Mouse (Mus musculus) MEL (cell line): Measurements from ENCODE around the gene Aip. TPM values are rescaled to one million over a fixed set of nuclear protein-coding genes. Genes with fewer than 3 reads are reported as not detected.

Experiments
- DNase-seq: peaks from one replicate; pipeline ENCODE4 v3.0.0; 2011; ENCODE audit warnings: low read depth, low spot score
- H3K27ac ChIP-seq: 2 replicates; pipeline ENCODE4 v1.5.1; 2012; ENCODE audit warnings: low read depth, mild to moderate bottlenecking, control low read depth, low read length, moderate library complexity; ENCODE audit not compliant: control insufficient read depth
- H3K27me3 ChIP-seq, 2 experiments: fragments of 150-350 bp in 1 of 2; sonication (generic) in 1 of 2; 2 replicates each; pipeline ENCODE4 v1.6.1; 2012; ENCODE audit warnings: low read length in 2 of 2, mild to moderate bottlenecking in 2 of 2, improper control_type of control experiment in 1 of 2, moderate library complexity in 1 of 2; ENCODE audit not compliant: insufficient read depth in 2 of 2, control insufficient read depth in 1 of 2
- H3K36me3 ChIP-seq, 2 experiments: 2 replicates each; pipeline ENCODE4 v1.6.1; 2012 to 2014; ENCODE audit warnings: low read length in 2 of 2, improper control_type of control experiment in 1 of 2, inconsistent platforms in 1 of 2, mild to moderate bottlenecking in 1 of 2; ENCODE audit not compliant: insufficient read depth in 2 of 2, control insufficient read depth in 1 of 2
- H3K4me1 ChIP-seq, 2 experiments: fragments of 150-350 bp in 1 of 2; sonication (generic) in 1 of 2; 2 replicates each; pipeline ENCODE4 v1.6.1; 2012; ENCODE audit warnings: low read length in 2 of 2, improper control_type of control experiment in 1 of 2, mild to moderate bottlenecking in 1 of 2; ENCODE audit not compliant: insufficient read depth in 2 of 2, control insufficient read depth in 1 of 2
- H3K4me3 ChIP-seq, 2 experiments: fragments of 150-350 bp in 1 of 2; sonication (generic) in 1 of 2; 2 replicates each; pipeline ENCODE4 v1.5.1; 2012; ENCODE audit warnings: low read depth in 2 of 2, low read length in 2 of 2, mild to moderate bottlenecking in 2 of 2, moderate library complexity in 2 of 2, control low read depth in 1 of 2, improper control_type of control experiment in 1 of 2; ENCODE audit not compliant: control insufficient read depth in 1 of 2, insufficient read depth in 1 of 2
- H3K79me2 ChIP-seq: 2 replicates; pipeline ENCODE4 v1.6.1; 2012; ENCODE audit warnings: mild to moderate bottlenecking, low read length, moderate library complexity; ENCODE audit not compliant: control insufficient read depth, poor library complexity, insufficient read depth
- H3K9ac ChIP-seq: 2 replicates; pipeline ENCODE4 v1.6.1; 2012; ENCODE audit warnings: low read depth, mild to moderate bottlenecking, control low read depth, low read length, moderate library complexity; ENCODE audit not compliant: control insufficient read depth, poor library complexity, severe bottlenecking
- H3K9me3 ChIP-seq: fragments of 150-350 bp; sonication (generic); replicated peaks from 2 replicates; pipeline ENCODE4 v1.6.1; 2012; ENCODE audit warnings: mild to moderate bottlenecking, low read length, improper control_type of control experiment, moderate library complexity; ENCODE audit not compliant: insufficient read depth
- BHLHE40 ChIP-seq: IDR thresholded peaks from 2 replicates; pipeline ENCODE4 v1.6.1; 2012; ENCODE audit warnings: low read depth, mild to moderate bottlenecking, inconsistent platforms, low read length, improper control_type of control experiment, borderline replicate concordance
- CHD1 ChIP-seq: IDR thresholded peaks from 2 replicates; pipeline ENCODE4 v1.6.1; 2012; ENCODE audit warnings: low read depth, mild to moderate bottlenecking, inconsistent platforms, low read length, improper control_type of control experiment
- E2F4 ChIP-seq: IDR thresholded peaks from 2 replicates; pipeline ENCODE4 v1.6.1; 2011; ENCODE audit warnings: low read depth, low read length, improper control_type of control experiment, borderline replicate concordance
- ETS1 ChIP-seq: IDR thresholded peaks from 2 replicates; pipeline ENCODE4 v1.6.1; 2012; ENCODE audit warnings: low read depth, mild to moderate bottlenecking, inconsistent platforms, low read length, improper control_type of control experiment, moderate library complexity
- JUND ChIP-seq: IDR thresholded peaks from 2 replicates; pipeline ENCODE4 v1.6.1; 2011; ENCODE audit warnings: low read depth, mild to moderate bottlenecking, improper control_type of control experiment, low read length
- MYC ChIP-seq: IDR thresholded peaks from 2 replicates; pipeline ENCODE4 v1.6.1; 2011; ENCODE audit warnings: low read depth, mild to moderate bottlenecking, low read length, improper control_type of control experiment, moderate library complexity
- NELFE ChIP-seq: IDR thresholded peaks from 2 replicates; pipeline ENCODE4 v1.6.1; 2011; ENCODE audit warnings: low read depth, low read length, improper control_type of control experiment
- POLR2A ChIP-seq, 2 experiments: IDR thresholded peaks; 2 replicates each; pipeline ENCODE4 v1.6.1; 2011 to 2012; ENCODE audit warnings: low read length in 2 of 2, mild to moderate bottlenecking in 2 of 2, control low read depth in 1 of 2, improper control_type of control experiment in 1 of 2, low read depth in 1 of 2, moderate library complexity in 1 of 2; ENCODE audit not compliant: control insufficient read depth in 1 of 2, insufficient read depth in 1 of 2, poor library complexity in 1 of 2
- RAD21 ChIP-seq: IDR thresholded peaks from 2 replicates; pipeline ENCODE4 v1.6.1; 2011; ENCODE audit warnings: mild to moderate bottlenecking, low read depth, low read length, improper control_type of control experiment
- SIN3A ChIP-seq: IDR thresholded peaks from 2 replicates; pipeline ENCODE4 v1.6.1; 2012; ENCODE audit warnings: low read length, improper control_type of control experiment, inconsistent platforms
- SMC3 ChIP-seq: IDR thresholded peaks from 2 replicates; pipeline ENCODE4 v1.6.1; 2011; ENCODE audit warnings: low read depth, low read length, improper control_type of control experiment
- TCF12 ChIP-seq: IDR thresholded peaks from 2 replicates; pipeline ENCODE4 v1.6.1; 2014; ENCODE audit warnings: low read depth, mild to moderate bottlenecking, inconsistent platforms, low read length, improper control_type of control experiment, moderate library complexity
- polyA plus RNA-seq, 2 experiments: library from polyadenylated mRNA; stranded (reverse) in 1 of 2; unstranded in 1 of 2; fragments of >175 nt in 1 of 2; fragments of >200 nt in 1 of 2; gene quantifications; 2 replicates each; pipeline versions ENCODE4 v1.2.1 to v1.2.4; 2012; ENCODE audit warnings: low replicate concordance in 2 of 2, low read depth in 1 of 2; ENCODE audit not compliant: insufficient read length in 2 of 2, insufficient read depth in 1 of 2, missing spikeins in 1 of 2
- total RNA-seq: library from RNA; depleted of rRNA; stranded (reverse); fragments of 300-350 nt; gene quantifications from 2 replicates; pipeline ENCODE4 v1.2.3, GENCODE M21; 2012

The Aip gene
- total and polyA plus RNA-seq, 3 experiments: 37.8 to 101 TPM; not detected in 1

GRCm38 (mm10) chr19:4079594-4079993 is 46.1 kb downstream of the Aip start:
- no peak overlapping the region for H3K9ac ChIP-seq
- H3K27ac ChIP-seq: no peak overlapping the region
- peak; percentile 14 for DNase-seq
- TF ChIP-seq TCF12 (no peak), MYC (no peak)
- no peaks in the 10 kb centered on the region for H3K9me3 ChIP-seq
- H3K4me1 ChIP-seq: peaks cover 0 to 5% of the 10 kb centered on the region in 2 experiments; a peak in 1 of 4 replicates
- peaks cover 2 to 3% of the 10 kb centered on the region in 2 experiments; a peak in 3 of 4 replicates for H3K27me3 ChIP-seq
- H3K79me2 ChIP-seq: no peaks in the 10 kb centered on the region
- no peaks in the 10 kb centered on the region for H3K36me3 ChIP-seq
- no peak overlapping the region for H3K4me3 ChIP-seq

GRCm38 (mm10) chr19:4075531-4075930 is 50.1 kb downstream of the Aip start:
- Histone ChIP-seq H3K27ac (no peak overlapping the region), H3K9me3 (no peaks in the 10 kb centered on the region), H3K4me1 (peaks cover 0 to 5% of the 10 kb centered on the region in 2 experiments; a peak in 1 of 4 replicates), H3K27me3 (peaks cover 9 to 11% of the 10 kb centered on the region in 2 experiments), H3K36me3 (no peaks in the 10 kb centered on the region), H3K79me2 (no peaks in the 10 kb centered on the region), H3K4me3 (no peak overlapping the region), H3K9ac (no peak overlapping the region)
- no peak for DNase-seq
- TF ChIP-seq ETS1: no peak
- no peak for TF ChIP-seq POLR2A (IDR thresholded peaks at IDR 0.05; ENCODE audit: control insufficient read depth in 1 of 2, insufficient read depth in 1 of 2, low read depth in 1 of 2, low read length in 2 of 2, poor library complexity in 1 of 2)

- no peak for DNase-seq
- Histone ChIP-seq H3K4me3 (no peak overlapping the region), H3K9me3 (no peaks in the 10 kb centered on the region), H3K36me3 (no peaks in the 10 kb centered on the region), H3K4me1 (no peaks in the 10 kb centered on the region), H3K27ac (no peak overlapping the region)
- TF ChIP-seq SIN3A: no peak
- TF ChIP-seq NELFE: no peak
- TF ChIP-seq E2F4: no peak
- no peak for TF ChIP-seq CHD1
- no peak for TF ChIP-seq RAD21
- TF ChIP-seq ETS1: no peak
- TF ChIP-seq BHLHE40: no peak
- no peak for TF ChIP-seq SMC3
- no peak for TF ChIP-seq JUND
- TF ChIP-seq, all 39 proteins: peak for 0
- Histone ChIP-seq H3K27me3 (peaks cover 9 to 11% of the 10 kb centered on the region in 2 experiments), H3K9ac (no peak overlapping the region), H3K79me2 (no peaks in the 10 kb centered on the region)
These were observed 52.8 kb downstream of the Aip start for GRCm38 (mm10) chr19:4072706-4073424.
